In the genomic region with DNA sequence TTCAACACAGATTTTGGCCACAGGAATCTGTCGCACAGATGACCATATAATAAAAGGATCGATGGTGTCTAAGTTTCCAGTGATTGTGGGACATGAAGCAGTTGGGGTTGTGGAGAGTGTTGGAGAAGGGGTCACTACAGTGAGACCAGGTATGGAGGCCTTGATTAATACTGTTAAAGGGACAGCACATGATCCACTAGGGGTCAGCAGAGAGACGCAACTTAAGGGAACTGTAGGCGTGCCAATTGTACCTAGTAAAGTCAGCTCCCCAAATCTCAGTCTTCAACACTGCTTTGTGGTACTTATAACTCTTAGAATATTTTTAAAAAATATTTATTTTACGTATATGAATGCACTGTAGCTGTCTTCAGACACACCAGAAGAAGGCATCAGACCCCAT, we compare ENCODE assay signal across 8 mouse cellular contexts. TPM values are rescaled to one million over a fixed set of nuclear protein-coding genes. Genes with fewer than 3 reads are reported as not detected.
A peak's percentile ranks its signal among the peaks of the same experiment; 100 is the strongest.
DNase-seq lines count a peak whose midpoint lies in the region; ATAC-seq and TF ChIP-seq lines count a peak whose summit lies in the region.

No protein-coding gene starts in this region.

- peak; percentile 69; the same call in 1 of the 2 replicates for TF ChIP-seq CTCF in brain, embryonic 14.5 days (IDR thresholded peaks at IDR 0.05; ENCODE audit: borderline replicate concordance, extremely low read depth, insufficient read depth, insufficient read length)

- H3K9me3 ChIP-seq in neural tube, embryonic 15.5 days (replicated peaks), result no peaks in the 10 kb centered on the region
- H3K9me3 ChIP-seq in forebrain, embryonic 13.5 days (replicated peaks), result no peaks in the 10 kb centered on the region
- H3K9me3 ChIP-seq in stomach, embryonic 16.5 days (replicated peaks; ENCODE audit: control insufficient read depth, low read length), result no peaks in the 10 kb centered on the region

- no peaks in the 10 kb centered on the region for H3K27me3 ChIP-seq in neural tube, embryonic 15.5 days (replicated peaks)
- H3K27me3 ChIP-seq in forebrain, embryonic 13.5 days, result no peaks in the 10 kb centered on the region
- no peaks in the 10 kb centered on the region for H3K27me3 ChIP-seq in stomach, embryonic 16.5 days (ENCODE audit: control insufficient read depth, insufficient read depth, low read length)

- H3K9ac ChIP-seq in neural tube, embryonic 15.5 days (replicated peaks), result no peak overlapping the region
- H3K9ac ChIP-seq in forebrain, embryonic 13.5 days, result no peak overlapping the region
- no peak overlapping the region for H3K9ac ChIP-seq in stomach, embryonic 16.5 days (ENCODE audit: low read length)

- 61% methylated on average over 5 of the region's 5 CpGs for WGBS in neural tube, embryonic 15.5 days
- 55% methylated on average over 5 of the region's 5 CpGs for WGBS in forebrain, embryonic 13.5 days
- WGBS in stomach, embryonic 16.5 days, result 51% methylated on average over 5 of the region's 5 CpGs

- no peak; the same call in 1 of the 2 replicates for ATAC-seq in neural tube, embryonic 15.5 days (ENCODE audit: low FRiP score)
- ATAC-seq in forebrain, embryonic 13.5 days, result peak; percentile 84
- peak; percentile 65; the same call in 1 of the 2 replicates for ATAC-seq in stomach, embryonic 16.5 days (ENCODE audit: insufficient read depth, low FRiP score)

- peak; percentile 35 for DNase-seq in neural tube, embryonic 10.5 days (ENCODE audit: extremely low spot score, low spot score)
- DNase-seq in brain, embryonic 14.5 days (ENCODE audit: low read depth), result peak; percentile 83
- peak; percentile 87 for DNase-seq in induced T-regulatory cell, adult 2 months (ENCODE audit: low read depth)
- DNase-seq in left cerebral cortex, postnatal 10 days (ENCODE audit: extremely low spot score in 1 of 2, low spot score in 2 of 2), result peak; percentile 6 to 61
- peak; percentile 81 for DNase-seq in mesoderm, embryonic 11.5 days (ENCODE audit: low read depth, low spot score)

- H3K4me3 ChIP-seq in neural tube, embryonic 15.5 days (replicated peaks), result no peak overlapping the region
- H3K4me3 ChIP-seq in forebrain, embryonic 13.5 days, result no peak overlapping the region
- no peak overlapping the region for H3K4me3 ChIP-seq in stomach, embryonic 16.5 days (replicated peaks; ENCODE audit: low read length)

- H3K4me2 ChIP-seq in neural tube, embryonic 15.5 days, result no peak overlapping the region
- no peak overlapping the region for H3K4me2 ChIP-seq in forebrain, embryonic 13.5 days
- no peak overlapping the region for H3K4me2 ChIP-seq in stomach, embryonic 16.5 days (ENCODE audit: low read depth, low read length)

- H3K36me3 ChIP-seq in neural tube, embryonic 15.5 days, result no peaks in the 10 kb centered on the region
- H3K36me3 ChIP-seq in forebrain, embryonic 13.5 days (ENCODE audit: poor library complexity, severe bottlenecking), result no peaks in the 10 kb centered on the region
- no peaks in the 10 kb centered on the region for H3K36me3 ChIP-seq in stomach, embryonic 16.5 days (ENCODE audit: control insufficient read depth, insufficient read depth, low read length)

- intact Hi-C loops in left cerebral cortex, postnatal 10 days (cut with DNase I), result loop anchor here (5.0 kb wide), 1 partner anchor 184 kb away; no protein-coding TSS in a partner anchor

- no peaks in the 10 kb centered on the region for H3K4me1 ChIP-seq in neural tube, embryonic 15.5 days
- no peaks in the 10 kb centered on the region for H3K4me1 ChIP-seq in forebrain, embryonic 13.5 days
- H3K4me1 ChIP-seq in stomach, embryonic 16.5 days (ENCODE audit: control insufficient read depth, insufficient read depth, low read length), result no peaks in the 10 kb centered on the region

- H3K27ac ChIP-seq in neural tube, embryonic 15.5 days (replicated peaks), result no peak overlapping the region
- no peak overlapping the region for H3K27ac ChIP-seq in forebrain, embryonic 13.5 days
- no peak overlapping the region for H3K27ac ChIP-seq in stomach, embryonic 16.5 days (ENCODE audit: low read length)

- no peak for TF ChIP-seq POLR2A in brain, embryonic 14.5 days (IDR thresholded peaks at IDR 0.05; ENCODE audit: borderline replicate concordance, extremely low read depth, insufficient read depth, insufficient read length, poor library complexity, severe bottlenecking)

RNA-seq across cellular contexts. Expression of gene Adh7, which starts 5.4 kb away (rescaled TPM):
- 0.44 and 0.66 TPM in 2 replicates for polyA plus RNA-seq in neural tube, embryonic 15.5 days (2015; fragmentation: Nextera tagmentation; extraction: Ambion mirVana)
- polyA plus RNA-seq in brain, embryonic 14.5 days (2012; rRNA removed), result 0.49 and 0.68 TPM in 2 replicates
- polyA plus RNA-seq in forebrain, embryonic 13.5 days (2015; fragmentation: Nextera tagmentation; extraction: Ambion mirVana), result 0.29 TPM in 1 of 2 replicates, not detected in the other
- under 1 TPM; 0.10 to 0.49 TPM for total RNA-seq in left cerebral cortex, postnatal 10 days (2021)
- 0.79 and 1.6 TPM in 2 replicates for polyA plus RNA-seq in stomach, embryonic 16.5 days (2015; fragmentation: Nextera tagmentation; extraction: Ambion mirVana)

RNA-seq across cellular contexts. Expression of gene 4930579F01Rik, which starts 29.3 kb away (rescaled TPM):
- polyA plus RNA-seq in neural tube, embryonic 15.5 days (2015; fragmentation: Nextera tagmentation; extraction: Ambion mirVana), result not detected in 2 replicates
- polyA plus RNA-seq in brain, embryonic 14.5 days (2012; rRNA removed), result not detected in 2 replicates
- polyA plus RNA-seq in forebrain, embryonic 13.5 days (2015; fragmentation: Nextera tagmentation; extraction: Ambion mirVana), result not detected in 2 replicates
- not detected for total RNA-seq in left cerebral cortex, postnatal 10 days (2021)
- 0.13 and 0.32 TPM in 2 replicates for polyA plus RNA-seq in stomach, embryonic 16.5 days (2015; fragmentation: Nextera tagmentation; extraction: Ambion mirVana)

RNA-seq across cellular contexts. Expression of gene Adh1, which starts 37.8 kb away (rescaled TPM):
- 3.2 and 6.4 TPM in 2 replicates for polyA plus RNA-seq in neural tube, embryonic 15.5 days (2015; fragmentation: Nextera tagmentation; extraction: Ambion mirVana)
- 0.55 and 1.5 TPM in 2 replicates for polyA plus RNA-seq in brain, embryonic 14.5 days (2012; rRNA removed)
- 0.16 and 0.46 TPM in 2 replicates for polyA plus RNA-seq in forebrain, embryonic 13.5 days (2015; fragmentation: Nextera tagmentation; extraction: Ambion mirVana)
- total RNA-seq in left cerebral cortex, postnatal 10 days (2021), result 1 to 10 TPM; 2.0 to 3.4 TPM
- 63.3 and 92.5 TPM in 2 replicates for polyA plus RNA-seq in stomach, embryonic 16.5 days (2015; fragmentation: Nextera tagmentation; extraction: Ambion mirVana)

Comparison
In these comparisons a context has a peak if more than half of its experiments do, and no peak if none do; other contexts are left out.
1. DNase-seq: peak in every context shown above with its lines; median percentile 87 in induced T-regulatory cell, adult 2 months; 83 in brain, embryonic 14.5 days; 81 in mesoderm, embryonic 11.5 days; 35 in neural tube, embryonic 10.5 days; 34 in left cerebral cortex, postnatal 10 days.